Mouse (Mus musculus) cerebellum, adult 11 months (tissue): ENCODE data around the gene Bnip3.
A peak's percentile ranks its signal among the peaks of the same experiment; 100 is the strongest.

Experiments
- DNase-seq: peaks from one replicate; pipeline ENCODE4 v3.0.0; 2022

Gene Bnip3

DNA sequence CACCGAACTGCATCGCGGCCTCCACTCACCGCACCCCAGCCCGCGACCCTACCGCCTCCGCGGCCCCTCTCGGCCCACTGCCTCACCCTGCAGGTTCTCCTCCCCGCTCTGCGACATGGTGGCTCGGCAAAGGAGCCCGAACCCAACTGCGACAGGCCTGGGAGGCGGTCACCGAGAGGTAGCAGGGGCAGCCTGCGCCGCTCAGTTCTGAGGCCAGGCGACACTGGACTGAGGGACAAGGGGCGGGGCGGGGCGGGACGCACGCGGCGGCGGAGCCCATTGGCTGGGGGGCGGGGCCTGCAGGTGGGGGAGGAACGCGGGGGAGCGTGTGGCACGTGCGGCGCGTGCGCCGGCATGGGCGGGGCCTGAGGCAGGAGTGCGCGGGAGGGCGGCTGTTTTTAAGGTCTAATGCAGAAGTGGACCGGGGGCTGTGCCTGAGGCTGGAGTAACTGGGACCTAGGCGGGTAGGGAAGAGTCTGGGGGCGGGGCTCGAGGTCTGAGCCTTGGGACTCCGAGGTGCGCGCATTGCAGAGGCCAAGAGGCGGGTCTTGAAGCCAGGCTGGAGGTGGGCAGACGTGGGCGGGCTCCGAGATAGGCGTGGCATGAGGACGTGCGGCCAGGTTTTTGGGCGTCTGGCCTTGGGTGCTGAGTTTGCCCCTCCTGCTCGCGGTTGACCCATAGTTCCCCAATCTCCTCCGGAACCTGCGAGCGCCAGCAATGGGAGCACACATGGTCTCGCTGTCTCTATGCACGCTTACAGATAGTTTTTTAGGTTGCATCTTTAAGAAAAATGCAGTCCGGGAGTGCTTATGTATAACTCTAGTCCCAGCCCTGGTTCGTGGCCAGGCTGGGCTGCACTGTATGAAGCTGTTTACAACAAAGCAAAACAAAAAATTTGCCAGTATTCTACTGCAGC lies at the start of gene Bnip3:
Gene Bnip3, minus strand, starts transcription at position 243 of the 916 bp plus-strand sequence.
- peak; percentile 88 for DNase-seq

DNA sequence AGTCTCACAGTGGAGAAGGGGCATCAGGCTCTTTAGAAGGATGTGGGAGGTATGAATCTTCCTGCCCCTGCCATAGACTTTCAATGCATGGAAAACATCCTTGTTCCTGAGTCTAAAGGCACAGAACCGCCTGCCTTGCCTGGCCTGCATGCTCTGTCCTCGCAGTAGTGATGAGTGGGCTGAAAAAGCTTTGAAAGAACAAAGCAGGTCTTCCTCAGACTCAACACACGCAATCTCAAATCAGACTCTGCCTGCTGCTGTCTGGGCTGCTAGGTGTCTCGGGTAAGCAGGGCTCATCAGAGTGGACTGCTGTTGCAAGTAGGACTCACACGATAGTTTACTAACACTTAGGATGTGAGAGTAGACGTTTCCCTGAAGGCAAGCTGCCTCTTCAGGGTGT lies 47.8 kb upstream of the Bnip3 start:
- DNase-seq: no peak

DNA sequence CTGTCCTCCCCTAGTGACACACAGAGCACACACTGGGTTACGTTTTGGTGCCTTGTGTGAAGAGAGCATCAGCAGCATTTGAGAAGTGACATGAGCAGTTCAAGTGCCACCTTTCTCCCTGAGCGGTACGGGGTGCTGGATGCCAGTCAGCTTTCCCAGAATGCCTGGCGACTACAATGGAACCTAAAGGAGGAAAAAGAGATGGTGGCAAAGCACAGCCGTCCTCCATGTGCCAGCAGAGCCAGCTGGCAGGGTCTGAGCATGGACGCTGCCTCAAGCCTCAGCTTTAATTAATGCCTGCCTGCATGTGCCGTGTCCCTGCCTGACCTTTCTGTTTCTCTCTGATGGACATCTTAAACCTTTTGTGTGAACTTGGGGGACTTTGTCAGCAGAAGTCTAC lies 46.5 kb upstream of the Bnip3 start:
- peak; percentile 31 for DNase-seq

DNA sequence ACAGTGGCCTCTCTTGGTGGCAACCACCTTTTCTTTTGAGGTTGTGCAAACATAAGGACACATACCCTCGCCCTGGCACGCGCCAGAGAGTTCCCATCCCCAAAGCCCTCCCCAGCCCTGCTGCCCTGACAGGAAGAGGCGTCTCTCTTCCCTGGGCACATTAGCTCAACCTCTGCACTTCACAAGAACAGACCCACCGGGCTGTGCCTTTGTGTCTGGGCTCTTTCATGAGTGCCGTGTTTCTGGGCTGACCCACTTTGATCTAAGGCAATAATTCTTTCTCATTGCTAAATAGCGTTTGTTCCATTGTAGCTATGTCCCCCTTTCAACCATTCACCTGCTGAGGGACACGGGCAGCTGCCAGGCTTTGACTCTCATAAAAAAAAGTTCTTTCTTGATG lies 39.0 kb upstream of the Bnip3 start:
- DNase-seq: no peak

DNA sequence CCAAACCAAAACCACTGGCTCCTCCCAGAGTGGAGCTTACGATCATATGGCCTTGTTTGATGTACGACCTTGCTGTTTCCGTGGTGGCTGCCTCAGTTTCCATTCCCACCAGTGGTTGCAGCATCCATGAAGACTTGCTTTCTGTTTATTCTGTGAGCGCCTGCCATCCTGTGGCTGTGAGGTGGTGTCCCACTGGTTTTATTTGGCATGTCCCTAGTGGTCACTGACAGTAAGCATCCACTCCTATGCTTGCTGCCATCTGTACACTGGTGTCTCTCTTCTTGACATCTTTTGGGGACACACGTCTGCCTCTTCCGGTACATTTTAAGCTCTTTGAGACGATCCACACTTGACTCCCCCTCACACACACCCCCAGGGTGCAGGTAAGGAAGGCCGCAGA lies 38.4 kb upstream of the Bnip3 start:
- DNase-seq: no peak

DNA sequence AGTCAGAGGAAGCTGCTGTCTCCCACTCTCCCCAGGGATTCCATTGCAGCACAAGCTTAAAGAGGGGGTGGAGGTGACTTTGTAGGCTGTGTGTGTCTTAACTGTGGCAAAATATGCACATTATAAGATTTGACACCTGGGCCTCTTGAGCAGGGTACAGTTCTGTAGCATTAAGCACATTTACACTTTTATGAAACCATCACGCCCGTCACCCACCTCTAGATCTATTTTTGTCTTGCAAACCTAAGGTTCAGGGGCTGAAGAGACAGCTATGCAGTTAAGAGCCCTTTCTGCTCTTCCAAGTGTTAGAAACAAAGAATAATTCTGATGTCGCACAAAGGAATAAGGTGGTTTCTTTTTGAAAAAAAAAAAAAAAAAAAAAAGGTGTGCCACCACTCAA lies 36.3 kb upstream of the Bnip3 start:
- no peak for DNase-seq

DNA sequence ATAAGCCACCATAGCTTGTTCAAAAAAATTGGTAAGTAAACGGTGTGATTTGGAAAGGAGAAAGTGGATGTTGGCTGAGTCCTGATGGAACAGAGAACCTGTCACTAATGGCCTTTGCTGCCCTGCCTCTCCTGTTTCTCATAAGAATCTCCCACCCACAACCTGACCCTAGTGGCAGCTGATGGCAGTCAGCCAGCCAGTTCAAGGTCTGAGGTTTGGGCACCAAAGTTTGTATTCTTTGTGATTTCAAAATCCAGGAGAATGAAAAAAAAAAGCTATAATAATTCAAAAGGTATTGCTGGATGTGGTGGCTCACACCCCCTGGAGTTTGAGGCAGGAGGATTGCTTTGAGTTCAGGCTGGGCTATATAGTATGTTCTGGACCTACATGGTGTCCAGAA lies 33.0 kb upstream of the Bnip3 start:
- no peak for DNase-seq

DNA sequence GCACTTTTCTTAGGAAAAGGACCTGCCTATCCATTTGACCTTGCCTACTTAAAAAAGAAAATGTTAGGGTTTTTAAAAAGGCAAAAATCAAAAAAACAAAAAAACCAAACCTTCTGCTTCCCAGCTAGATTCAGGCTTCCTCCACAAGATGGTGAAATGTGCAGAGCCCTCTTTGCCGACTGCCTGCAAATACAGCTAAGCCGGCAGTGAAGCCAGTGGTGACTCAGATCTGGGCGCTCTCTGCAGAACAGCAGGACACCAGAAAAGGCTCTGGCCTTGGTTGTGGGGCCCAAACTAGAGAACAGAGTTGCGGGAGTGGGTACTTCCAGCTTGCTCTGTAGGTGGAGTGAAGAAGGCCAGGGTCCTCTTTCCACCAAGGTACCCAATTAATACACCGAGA lies 32.3 kb upstream of the Bnip3 start:
- no peak for DNase-seq

DNA sequence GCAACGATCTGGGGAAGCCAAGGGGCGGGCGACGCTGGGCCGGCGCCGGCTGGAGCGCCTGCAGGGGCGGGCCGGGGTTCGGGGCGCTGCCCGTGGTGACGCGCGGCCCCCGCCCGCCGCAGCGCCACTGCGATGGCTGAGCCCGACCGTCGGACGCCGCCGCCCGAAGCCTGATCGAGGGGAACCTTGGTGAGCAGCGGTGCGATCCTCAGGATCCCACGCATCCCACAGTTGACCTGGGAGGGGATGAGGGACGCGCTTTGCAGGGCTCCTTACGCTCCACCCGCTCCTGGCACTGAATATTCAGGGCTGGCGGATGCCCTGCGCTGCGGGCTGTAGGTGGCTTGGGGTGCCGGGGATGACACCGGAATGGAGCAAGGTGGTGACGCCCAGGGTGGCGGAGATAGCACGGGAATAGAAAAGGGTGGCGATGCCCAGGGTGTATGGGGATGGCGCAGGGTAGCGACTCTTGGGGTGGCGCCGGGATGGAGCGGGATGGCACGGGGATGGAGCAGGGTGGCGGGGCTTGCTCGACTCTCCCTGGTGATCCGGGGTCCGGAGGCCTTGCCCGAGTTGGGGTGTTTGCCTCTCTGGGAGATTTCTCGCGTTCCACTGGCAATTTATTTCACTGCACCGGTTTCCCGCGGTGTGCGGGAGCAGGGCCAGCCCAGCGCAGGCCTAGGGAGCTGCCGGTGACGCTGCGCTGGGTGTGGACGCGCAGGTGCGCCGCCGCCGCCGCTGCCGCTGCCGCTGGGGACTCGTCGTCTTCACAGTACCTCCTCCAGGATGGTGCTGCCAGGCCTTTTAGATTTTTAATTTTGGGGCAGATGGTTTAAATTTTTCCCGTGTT lies 31.5 kb upstream of the Bnip3 start, which contains the start of gene Jakmip3:
Gene Jakmip3, plus strand, starts transcription at position 119 of the 850 bp plus-strand sequence.
- peak; percentile 71 for DNase-seq

DNA sequence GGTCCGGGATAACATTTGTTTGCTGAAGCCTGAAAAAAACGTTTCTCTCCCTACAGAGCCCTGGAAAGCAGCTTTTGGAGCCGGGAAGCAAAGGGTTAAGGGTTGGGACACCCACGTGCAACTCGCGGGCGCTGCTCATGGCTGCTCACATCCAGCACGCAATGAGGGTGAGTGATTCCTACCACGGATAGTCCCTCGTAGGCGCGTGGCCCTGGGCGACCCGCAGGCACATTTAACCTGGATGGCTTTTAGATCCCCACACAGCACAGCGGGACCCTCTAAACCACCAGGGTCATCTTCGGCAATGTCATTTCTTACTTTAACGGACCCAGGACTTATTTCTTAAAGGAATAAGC lies 30.9 kb upstream of the Bnip3 start:
- peak; percentile 59 for DNase-seq

DNA sequence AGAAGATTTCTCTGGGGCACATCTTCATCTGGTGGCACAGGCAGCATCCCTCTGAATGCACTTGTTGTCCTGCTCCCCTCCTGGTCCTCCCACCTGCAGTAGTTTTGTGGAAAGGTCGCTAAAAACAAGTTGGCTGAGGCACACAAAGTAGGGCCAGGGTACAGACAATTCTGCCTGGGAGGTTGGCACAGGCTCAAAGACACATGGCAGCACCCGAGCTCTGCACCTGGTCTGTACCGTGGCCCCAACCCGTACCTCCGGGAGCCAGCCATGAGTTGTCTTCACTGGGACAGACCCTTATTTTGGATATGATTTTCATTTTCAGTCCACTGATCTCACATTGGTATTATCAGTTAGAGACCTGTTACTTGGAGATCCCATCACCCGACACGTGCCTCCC lies 29.7 kb upstream of the Bnip3 start:
- no peak for DNase-seq

DNA sequence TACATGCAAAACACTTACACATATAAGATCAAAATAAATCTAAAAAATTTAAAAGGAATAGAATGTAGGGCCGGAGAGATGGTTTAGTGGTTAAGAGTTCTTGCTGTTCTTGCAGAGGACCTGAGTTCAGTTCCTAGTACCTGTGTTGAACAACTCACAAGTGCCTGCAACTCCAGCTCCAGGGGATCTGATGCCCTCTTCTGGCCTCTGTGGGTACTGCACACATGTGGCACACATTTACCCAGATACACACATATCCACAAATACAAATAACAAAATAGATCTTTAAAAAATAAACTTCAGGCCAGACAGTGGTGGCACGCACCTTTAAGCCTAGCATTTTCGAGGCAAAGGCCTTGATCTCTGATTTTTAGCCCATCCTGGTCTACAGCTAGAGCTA lies 25.2 kb upstream of the Bnip3 start:
- no peak for DNase-seq

DNA sequence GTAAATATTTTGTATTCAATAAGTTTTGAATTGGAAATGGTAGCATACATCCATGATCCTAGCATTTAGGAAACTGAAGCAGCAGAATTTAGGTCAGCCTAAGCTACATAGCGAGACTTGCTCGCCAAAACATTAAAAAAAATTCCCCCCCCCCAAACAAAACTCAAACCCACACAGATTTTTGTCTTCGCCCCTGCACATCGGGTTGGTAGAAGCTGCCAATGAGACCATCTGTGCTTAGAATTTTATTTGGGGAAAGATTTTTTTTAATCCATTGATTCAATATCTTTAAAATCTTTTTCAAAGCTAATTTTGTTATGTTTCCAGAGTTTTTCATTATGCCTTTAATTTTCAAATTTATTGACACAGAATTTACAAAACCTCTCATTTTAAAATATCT lies 19.1 kb upstream of the Bnip3 start:
- no peak for DNase-seq

DNA sequence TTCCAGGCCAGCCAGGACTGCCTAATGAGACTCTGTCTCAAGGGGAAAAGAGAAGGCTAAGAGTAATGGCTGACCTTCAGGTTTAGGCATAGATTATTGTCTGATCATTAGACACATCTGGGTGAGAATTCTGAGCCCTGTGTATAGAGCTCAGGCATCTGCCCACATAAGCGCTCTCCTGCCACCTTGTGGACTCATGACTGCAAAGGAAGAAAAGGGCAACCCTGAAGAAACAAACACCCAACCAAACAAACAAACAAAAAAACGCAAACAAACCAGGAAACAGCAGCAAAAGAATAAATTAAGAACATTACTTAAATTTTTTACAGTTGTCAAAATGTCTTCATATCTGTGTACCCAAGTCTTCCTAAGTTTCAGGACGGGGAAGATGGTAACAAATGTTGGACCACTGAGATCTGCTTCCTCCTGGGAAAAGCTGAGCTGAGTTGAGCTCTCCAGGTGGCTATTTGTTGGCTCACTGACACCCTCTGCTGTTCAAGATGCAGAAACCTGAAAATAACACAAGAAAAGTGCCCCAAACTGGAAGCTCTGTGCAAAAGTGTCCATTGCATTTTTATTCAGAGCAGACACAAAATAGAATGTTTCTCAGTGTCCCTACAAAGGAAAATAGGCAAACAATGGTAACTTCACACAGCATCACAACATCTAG lies 14.6 kb upstream of the Bnip3 start:
- no peak for DNase-seq

DNA sequence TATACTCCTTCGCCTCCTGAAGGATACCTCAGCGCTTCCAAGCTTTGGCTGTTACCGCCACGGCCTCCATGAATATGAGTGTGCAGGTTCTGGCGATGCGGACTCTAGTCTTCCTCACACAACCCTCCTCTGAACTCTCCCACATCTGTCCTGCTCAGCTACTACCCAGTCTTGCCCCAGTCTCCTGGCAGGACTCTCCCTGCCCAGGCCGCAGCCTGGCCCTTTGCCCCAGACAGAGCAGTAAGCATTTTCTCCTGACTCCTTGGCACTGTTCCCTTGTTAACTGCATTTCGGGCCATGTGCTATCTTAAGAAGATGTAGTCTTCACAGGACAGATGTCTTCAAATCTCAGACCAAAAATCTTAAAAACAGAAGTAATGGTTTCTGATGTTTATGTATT lies 12.3 kb upstream of the Bnip3 start:
- no peak for DNase-seq

DNA sequence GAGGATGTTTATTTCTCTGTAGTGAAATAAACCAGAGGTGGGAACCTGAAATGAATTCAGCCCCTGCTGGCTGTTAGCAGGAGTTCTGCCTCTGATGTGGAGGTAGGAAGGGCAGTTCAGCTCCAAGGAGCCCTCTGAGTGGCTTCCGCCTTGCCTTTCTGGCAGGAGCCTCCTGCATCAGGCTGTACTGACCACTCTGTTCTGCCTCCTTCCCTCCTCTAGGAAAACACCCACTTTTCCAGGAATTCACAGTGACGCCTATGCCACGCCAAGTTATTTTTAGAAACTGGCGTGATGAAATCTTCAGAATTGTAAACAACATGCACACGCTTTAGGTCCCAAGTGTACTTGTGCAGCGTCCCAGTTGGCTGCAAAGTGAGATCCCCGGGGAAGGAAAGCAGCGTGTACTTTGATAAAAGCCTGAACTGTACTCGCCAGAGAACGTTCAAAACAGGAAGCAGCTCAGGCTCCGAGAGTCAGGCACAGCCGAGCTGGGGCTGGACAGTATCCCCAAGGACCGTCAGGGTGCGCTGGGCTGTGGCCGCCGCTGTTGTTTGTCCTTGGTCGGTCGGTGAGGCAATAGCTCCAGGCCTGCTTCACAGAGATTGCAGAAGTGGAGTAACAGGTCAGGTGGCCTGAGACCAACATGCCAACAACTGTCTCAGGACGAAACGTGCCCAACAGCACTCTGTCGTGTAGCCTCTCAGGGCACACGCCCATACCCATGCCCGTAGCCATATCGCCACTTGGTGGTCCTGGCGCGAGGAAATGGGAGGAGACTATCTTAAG lies 10.0 kb upstream of the Bnip3 start:
- DNase-seq: no peak

DNA sequence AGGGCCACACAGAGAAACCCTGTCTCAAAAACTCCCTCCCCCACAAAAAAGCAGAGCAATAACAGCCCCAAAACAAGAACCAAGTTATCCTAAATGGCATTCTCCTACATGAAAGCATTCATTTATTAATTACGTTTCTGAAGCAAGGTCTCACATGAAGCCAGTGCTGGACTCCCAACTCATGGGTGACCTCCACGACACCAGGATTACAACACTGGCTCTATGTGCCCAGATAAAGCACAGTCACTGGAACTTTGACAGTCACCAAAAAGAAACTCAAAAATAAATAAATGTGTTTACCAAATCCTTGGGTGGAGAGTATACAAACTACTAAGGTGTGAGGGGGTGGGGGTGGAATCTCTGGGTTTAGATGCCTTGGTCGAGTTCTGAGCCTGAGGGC lies 4.3 kb upstream of the Bnip3 start:
- DNase-seq: no peak

DNA sequence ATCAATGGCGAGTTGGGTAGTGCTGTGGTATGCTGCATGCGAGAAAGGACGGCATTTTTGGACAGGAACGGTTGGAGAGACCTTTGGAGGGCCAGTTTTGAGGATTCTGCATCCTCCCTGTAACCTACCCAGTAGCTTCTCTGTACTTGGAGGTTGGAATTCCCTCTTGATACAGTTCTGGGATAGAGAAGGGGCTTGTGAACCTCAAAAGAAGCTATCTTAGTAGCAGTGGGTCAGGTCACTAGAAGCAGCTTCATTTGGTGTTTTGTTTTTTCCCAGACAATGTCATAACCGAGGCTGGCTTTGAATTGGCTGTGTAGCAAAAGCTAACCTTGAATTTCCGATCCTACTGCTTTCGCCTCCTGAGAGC lies 859 bp upstream of the Bnip3 start:
- DNase-seq: no peak

DNA sequence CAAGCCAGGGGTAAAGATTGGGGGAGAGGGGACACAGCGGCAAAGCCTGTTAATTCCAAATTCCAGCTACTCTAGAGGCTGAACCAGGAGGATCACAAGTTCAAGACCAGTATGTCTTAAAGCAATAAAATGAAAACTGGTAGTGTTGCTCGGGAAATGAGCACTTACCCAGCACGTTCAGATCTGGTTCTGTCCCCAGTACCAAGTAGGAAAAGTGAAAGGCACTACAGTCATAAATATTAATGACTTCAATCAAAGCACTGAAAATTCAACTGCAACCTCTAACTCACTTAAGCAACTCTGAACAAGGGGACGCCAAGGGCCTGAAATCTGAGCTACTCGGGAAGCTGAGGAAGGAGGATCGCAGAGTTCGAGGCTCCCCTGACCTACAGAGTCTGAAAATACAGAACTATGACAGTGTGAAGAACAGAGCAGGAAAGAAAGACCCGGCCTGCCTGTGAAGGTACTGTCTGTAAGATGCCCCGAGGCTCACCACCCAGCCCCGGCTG lies 497 bp downstream of the Bnip3 start:
- DNase-seq: no peak

DNA sequence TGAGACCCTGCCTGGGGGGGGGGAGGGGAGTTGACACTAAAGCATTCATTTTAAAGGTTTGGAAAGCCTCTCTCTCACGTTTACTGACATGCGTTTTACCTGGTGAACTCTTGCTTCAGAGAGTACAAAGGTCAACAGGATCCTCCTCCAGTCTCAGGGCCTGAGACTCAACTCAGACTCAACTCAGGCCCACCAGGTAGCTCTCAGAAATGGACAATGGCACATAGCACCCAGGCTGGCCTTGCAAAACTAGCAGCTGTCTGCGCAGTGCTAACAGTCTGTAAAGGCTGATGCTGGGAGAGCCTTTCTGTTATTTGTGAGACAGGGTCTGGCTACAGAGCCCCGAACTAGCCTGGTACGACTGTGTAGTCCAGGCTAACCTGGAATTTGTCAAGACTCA lies 1.3 kb downstream of the Bnip3 start:
- DNase-seq: no peak

DNA sequence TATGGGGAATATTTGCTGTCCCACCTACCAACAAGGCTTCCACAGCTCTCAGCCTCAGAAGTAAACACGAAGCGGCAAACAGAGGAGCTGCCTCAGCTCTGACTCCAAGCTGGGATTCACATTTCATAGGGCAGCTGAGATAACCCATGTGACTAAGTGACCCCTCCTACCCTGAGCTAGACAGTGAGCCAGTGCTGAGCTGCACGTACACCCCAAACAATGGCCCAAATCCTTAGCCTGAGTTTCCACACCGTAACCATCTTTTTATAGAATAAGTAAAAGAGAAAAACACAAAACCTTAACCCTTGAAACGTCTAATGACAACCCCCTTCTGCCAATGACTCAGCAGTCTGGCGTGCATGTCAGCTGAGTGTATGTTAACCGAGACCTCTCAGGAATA lies 2.3 kb downstream of the Bnip3 start:
- DNase-seq: peak; percentile 28

DNA sequence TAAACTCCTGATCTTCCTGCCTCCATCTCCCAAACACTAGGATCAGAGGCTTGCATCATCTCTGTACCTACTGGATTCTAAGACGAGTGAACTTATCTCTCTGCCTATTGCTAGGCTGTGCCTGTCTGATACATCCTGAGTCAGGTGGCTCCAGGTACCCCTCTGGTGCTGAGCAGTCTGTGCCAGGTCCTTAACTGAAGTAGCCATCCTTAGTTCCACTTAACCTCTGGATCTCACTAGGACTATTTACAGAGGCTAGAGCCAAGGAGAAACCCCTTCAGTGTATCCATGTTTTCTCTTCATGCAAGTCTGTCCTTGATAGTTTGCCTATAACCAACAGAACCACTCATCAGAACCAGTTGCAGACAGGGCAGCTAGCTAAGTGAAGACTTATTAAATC lies 2.9 kb downstream of the Bnip3 start:
- DNase-seq: no peak
